Mouse (Mus musculus) liver, embryonic 14.5 days (tissue): ENCODE results near the gene AW551984.

Experiments used
- CTCF ChIP-seq: IDR thresholded peaks from 2 replicates; pipeline ENCODE4 v1.5.1; 2016; ENCODE audit warnings: antibody characterized with exemption, low read depth, control low read depth
- EP300 ChIP-seq: IDR thresholded peaks from 2 replicates; pipeline ENCODE4 v1.6.1; 2016; ENCODE audit warnings: antibody characterized with exemption, low read depth

DNA sequence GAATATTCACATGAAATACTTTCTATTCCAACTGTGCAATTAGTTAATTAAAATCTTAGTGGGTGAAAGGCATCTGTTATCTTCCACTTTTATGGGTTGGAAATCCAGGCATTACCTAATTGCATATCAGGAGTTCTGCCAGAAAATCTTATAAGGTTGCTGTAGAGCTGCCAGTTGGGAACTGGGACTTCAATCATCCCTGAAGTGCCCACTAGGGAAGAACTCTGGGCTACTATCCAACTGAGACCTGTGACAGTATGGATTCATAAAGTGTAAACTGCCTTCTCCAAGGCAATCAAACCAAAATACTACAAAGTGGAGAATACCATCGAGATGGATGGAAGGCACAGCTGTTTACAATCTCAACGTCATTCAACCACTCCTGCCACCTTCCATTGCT lies 50.3 kb downstream of the AW551984 start, which contains the start of gene Olfr958:
- TF ChIP-seq EP300 (no peak), CTCF (no peak)
